Mouse (Mus musculus): ENCODE results near the gene Mapk13.
A peak's percentile ranks its signal among the peaks of the same experiment; 100 is the strongest.
"Not testable (repeated sequence)": the region's sequence is repeated elsewhere in the genome, so short reads cannot be mapped to it uniquely, and the experiment has no call there.

Gene Mapk13

GRCm38 (mm10) chr17:28769121-28769874, at the start of gene Mapk13:
Gene Mapk13, plus strand, starts transcription at chr17:28769297.
- peak; percentile 32 to 65 for DNase-seq

- DNase-seq, result no peak
These were observed 43.3 kb upstream of the Mapk13 start, which contains the start of gene AC170998.1 for GRCm38 (mm10) chr17:28725783-28726182. Gene AC170998.1, plus strand, starts transcription at chr17:28726083.

GRCm38 (mm10) chr17:28727511-28727910, 41.6 kb upstream of the Mapk13 start:
- not testable (repeated sequence) for DNase-seq

GRCm38 (mm10) chr17:28735317-28736105, 33.6 kb upstream of the Mapk13 start:
- no peak for DNase-seq

- DNase-seq, result no peak
These were observed 32.6 kb upstream of the Mapk13 start for GRCm38 (mm10) chr17:28736486-28736885.

GRCm38 (mm10) chr17:28737973-28738372, 31.1 kb upstream of the Mapk13 start:
- no peak for DNase-seq

- no peak for DNase-seq
These were observed 29.9 kb upstream of the Mapk13 start for GRCm38 (mm10) chr17:28739244-28739643.

- DNase-seq, result peak; percentile 57 to 87
These were observed 25.8 kb upstream of the Mapk13 start for GRCm38 (mm10) chr17:28743145-28743866.

GRCm38 (mm10) chr17:28743916-28744315, 25.2 kb upstream of the Mapk13 start:
- peak in 1 of 2 experiments; percentile 41 for DNase-seq

GRCm38 (mm10) chr17:28745773-28746172, 23.3 kb upstream of the Mapk13 start:
- no peak for DNase-seq

- DNase-seq, result no peak
These were observed 21.1 kb upstream of the Mapk13 start for GRCm38 (mm10) chr17:28748001-28748400.

GRCm38 (mm10) chr17:28750580-28750979, 18.5 kb upstream of the Mapk13 start:
- DNase-seq, result no peak

- DNase-seq, result no peak
These were observed 12.7 kb upstream of the Mapk13 start for GRCm38 (mm10) chr17:28756447-28756846.

- DNase-seq, result no peak
These were observed 11.6 kb upstream of the Mapk13 start for GRCm38 (mm10) chr17:28757470-28757869.

GRCm38 (mm10) chr17:28760736-28761312, 8.3 kb upstream of the Mapk13 start:
- DNase-seq, result peak in 1 of 2 experiments; percentile 49

GRCm38 (mm10) chr17:28761871-28762270, 7.2 kb upstream of the Mapk13 start:
- peak; percentile 74 to 85 for DNase-seq

- no peak for DNase-seq
These were observed 2.9 kb upstream of the Mapk13 start for GRCm38 (mm10) chr17:28766203-28766602.

GRCm38 (mm10) chr17:28766781-28767515, 2.1 kb upstream of the Mapk13 start:
- no peak for DNase-seq

GRCm38 (mm10) chr17:28769875-28770421, 851 bp downstream of the Mapk13 start:
- DNase-seq, result peak; percentile 27 to 55

- DNase-seq, result no peak
These were observed 2.2 kb downstream of the Mapk13 start for GRCm38 (mm10) chr17:28771289-28771688.

- not testable (repeated sequence) for DNase-seq
These were observed 5.2 kb downstream of the Mapk13 start for GRCm38 (mm10) chr17:28774303-28774702.

GRCm38 (mm10) chr17:28775161-28775560, 6.1 kb downstream of the Mapk13 start:
- no peak for DNase-seq
